Mouse (Mus musculus) hindbrain, postnatal 0 days (tissue): Measurements from ENCODE around the gene Rtn4rl2. TPM values are rescaled to one million over a fixed set of nuclear protein-coding genes. Genes with fewer than 3 reads are reported as not detected.
"Not testable (repeated sequence)": the region's sequence is repeated elsewhere in the genome, so short reads cannot be mapped to it uniquely, and the experiment has no call there.

ENCODE experiments used
- ATAC-seq: fragments of 200-750 bp; cut with Nextera tagmentation; 2 replicates; pipeline ENCODE4 v1.8.0; 2017; ENCODE audit warnings: mild to moderate bottlenecking, moderate TSS enrichment, moderate library complexity
- DNase-seq: peaks from one replicate; pipeline ENCODE4 v3.0.0-alpha.2; 2015; ENCODE audit warnings: low spot score
- H3K27ac ChIP-seq: fragments of 300-500 bp; sonication (generic); 2 replicates; pipeline ENCODE4 v1.5.1; 2014; ENCODE audit warnings: mild to moderate bottlenecking
- H3K27me3 ChIP-seq: fragments of 300-500 bp; sonication (generic); 2 replicates; pipeline ENCODE4 v1.6.1; 2014; ENCODE audit warnings: low read length, mixed read lengths; ENCODE audit not compliant: insufficient read depth
- H3K36me3 ChIP-seq: fragments of 300-500 bp; sonication (generic); 2 replicates; pipeline ENCODE4 v1.6.1; 2014; ENCODE audit warnings: low read length, mixed read lengths; ENCODE audit not compliant: insufficient read depth
- H3K4me1 ChIP-seq: fragments of 300-500 bp; sonication (generic); 2 replicates; pipeline ENCODE4 v1.6.1; 2014; ENCODE audit warnings: antibody characterized with exemption, low read length, mixed read lengths; ENCODE audit not compliant: insufficient read depth
- H3K4me2 ChIP-seq: fragments of 300-500 bp; sonication (generic); 2 replicates; pipeline ENCODE4 v1.6.1; 2014; ENCODE audit warnings: low read depth, mild to moderate bottlenecking, low read length, moderate library complexity, mixed read lengths
- H3K4me3 ChIP-seq: fragments of 300-500 bp; sonication (generic); 2 replicates; pipeline ENCODE4 v1.5.1; 2014; ENCODE audit warnings: low read length
- H3K9ac ChIP-seq: fragments of 300-500 bp; sonication (generic); replicated peaks from 2 replicates; pipeline ENCODE4 v1.6.1; 2014; ENCODE audit warnings: mild to moderate bottlenecking, low read length, moderate library complexity, mixed read lengths
- H3K9me3 ChIP-seq: fragments of 300-500 bp; sonication (generic); 2 replicates; pipeline ENCODE4 v1.6.1; 2016; ENCODE audit warnings: low read length, mixed read lengths
- CTCF ChIP-seq: IDR thresholded peaks from 2 replicates; pipeline ENCODE4 v1.5.1; 2016; ENCODE audit warnings: antibody characterized with exemption, control low read depth, low read depth
- WGBS: fragments of 180-500 bp; shearing (Covaris S2); extraction: QIAGEN DNeasy Blood & Tissue Kit; methylation state at CpG from one replicate; pipeline ENCODE4 v1.1.7; 2014; 5-methylcytosine and 5-hydroxymethylcytosine counted together
- polyA plus RNA-seq: library from polyadenylated mRNA; unstranded; fragments of >200 nt; fragmentation: Nextera tagmentation; extraction: Ambion mirVana; gene quantifications from 2 replicates; pipeline ENCODE4 v1.2.1, GENCODE M21; 2015
- total RNA-seq: library from RNA; depleted of rRNA; stranded (reverse); fragments of >200 nt; gene quantifications from 2 replicates; pipeline ENCODE4 v1.2.3, GENCODE M21; 2014

Gene Rtn4rl2
- total and polyA plus RNA-seq, 2 experiments from 2014 or later: 4.3 to 10.1 TPM

GRCm38 (mm10) chr2:84916548-84917320, 30.2 kb upstream of the Rtn4rl2 start:
- 86% methylated on average over 8 of the region's 8 CpGs for WGBS
- no peak overlapping the region for H3K4me2 ChIP-seq
- ATAC-seq: no peak

GRCm38 (mm10) chr2:84915330-84915729, 28.8 kb upstream of the Rtn4rl2 start:
- no peak overlapping the region for H3K4me2 ChIP-seq

More at GRCm38 (mm10) chr2:84916548-84917320, 30.2 kb upstream of the Rtn4rl2 start:
- no peak for DNase-seq
- Histone ChIP-seq H3K27me3 (no peaks in the 10 kb centered on the region), H3K4me3 (no peak overlapping the region), H3K27ac (no peak overlapping the region), H3K9me3 (no peaks in the 10 kb centered on the region), H3K9ac (no peak overlapping the region), H3K4me1 (no peaks in the 10 kb centered on the region), H3K36me3 (no peaks in the 10 kb centered on the region)
- TF ChIP-seq CTCF: no peak

GRCm38 (mm10) chr2:84913881-84914280, 27.4 kb upstream of the Rtn4rl2 start:
- Histone ChIP-seq H3K9ac (no peak overlapping the region), H3K4me1 (no peaks in the 10 kb centered on the region)
- WGBS: 84% methylated on average over 5 of the region's 5 CpGs

More at GRCm38 (mm10) chr2:84915330-84915729, 28.8 kb upstream of the Rtn4rl2 start:
- WGBS: 80% methylated on average over 3 of the region's 3 CpGs
- Histone ChIP-seq H3K36me3 (no peaks in the 10 kb centered on the region), H3K9me3 (no peaks in the 10 kb centered on the region), H3K27ac (no peak overlapping the region), H3K9ac (no peak overlapping the region), H3K4me1 (no peaks in the 10 kb centered on the region), H3K4me3 (no peak overlapping the region), H3K27me3 (no peaks in the 10 kb centered on the region)
- no peak for ATAC-seq
- no peak for DNase-seq
- no peak for TF ChIP-seq CTCF

GRCm38 (mm10) chr2:84912722-84913121, 26.2 kb upstream of the Rtn4rl2 start:
- no peaks in the 10 kb centered on the region for H3K4me1 ChIP-seq
- H3K4me2 ChIP-seq: no peak overlapping the region
- no peaks in the 10 kb centered on the region for H3K9me3 ChIP-seq
- no peaks in the 10 kb centered on the region for H3K27me3 ChIP-seq
- H3K36me3 ChIP-seq: no peaks in the 10 kb centered on the region
- TF ChIP-seq CTCF: no peak
- H3K9ac ChIP-seq: no peak overlapping the region
- no peak overlapping the region for H3K27ac ChIP-seq
- DNase-seq (no peak), ATAC-seq (no peak)
- H3K4me3 ChIP-seq: no peak overlapping the region
- 53% methylated on average over 3 of the region's 3 CpGs for WGBS

More at GRCm38 (mm10) chr2:84913881-84914280, 27.4 kb upstream of the Rtn4rl2 start:
- no peak overlapping the region for H3K4me2 ChIP-seq
- H3K9me3 ChIP-seq: no peaks in the 10 kb centered on the region
- no peaks in the 10 kb centered on the region for H3K36me3 ChIP-seq
- ATAC-seq (no peak), DNase-seq (no peak)
- no peak overlapping the region for H3K27ac ChIP-seq
- no peaks in the 10 kb centered on the region for H3K27me3 ChIP-seq
- H3K4me3 ChIP-seq: no peak overlapping the region
- no peak for TF ChIP-seq CTCF

GRCm38 (mm10) chr2:84896686-84897085, 10.2 kb upstream of the Rtn4rl2 start:
- H3K9me3 ChIP-seq, ATAC-seq, H3K4me2 ChIP-seq, H3K27ac ChIP-seq, H3K4me1 ChIP-seq, DNase-seq, H3K27me3 ChIP-seq, H3K4me3 ChIP-seq, H3K36me3 ChIP-seq, H3K9ac ChIP-seq: not testable (repeated sequence)
- 94% methylated on average over 6 of the region's 6 CpGs for WGBS

- Histone ChIP-seq H3K9me3 (no peaks in the 10 kb centered on the region), H3K9ac (no peak overlapping the region), H3K4me3 (no peak overlapping the region), H3K27me3 (0 out of 2 replicates have a peak, but pooled peaks cover 3% of the 10 kb centered on the region), H3K4me1 (no peaks in the 10 kb centered on the region), H3K4me2 (no peak overlapping the region), H3K27ac (no peak overlapping the region), H3K36me3 (no peaks in the 10 kb centered on the region)
- ATAC-seq: no peak
- WGBS: 77% methylated on average over 4 of the region's 4 CpGs
- TF ChIP-seq CTCF: no peak
- DNase-seq: no peak
Observed at GRCm38 (mm10) chr2:84895495-84896198, 9.1 kb upstream of the Rtn4rl2 start.
